Mouse (Mus musculus) adrenal gland, adult 8-10 months (tissue): Measurements from ENCODE around the gene Olfr1249. TPM values are rescaled to one million over a fixed set of nuclear protein-coding genes. Genes with fewer than 3 reads are reported as not detected.
"Not testable (repeated sequence)": the region's sequence is repeated elsewhere in the genome, so short reads cannot be mapped to it uniquely, and the experiment has no call there.

Source experiments
- DNase-seq: peaks from one replicate; pipeline ENCODE4 v3.0.0; 2022
- total RNA-seq, 4 experiments: library from RNA; stranded (reverse); gene quantifications; 2 replicates each; pipeline ENCODE4 v1.2.4; 2022

Gene Olfr1249
- not detected for total RNA-seq

- DNase-seq = no peak
Observed at GRCm38 (mm10) chr2:89634883-89635282, at the start of gene Olfr1249. Gene Olfr1249, minus strand, starts transcription at chr2:89634983.

DNA sequence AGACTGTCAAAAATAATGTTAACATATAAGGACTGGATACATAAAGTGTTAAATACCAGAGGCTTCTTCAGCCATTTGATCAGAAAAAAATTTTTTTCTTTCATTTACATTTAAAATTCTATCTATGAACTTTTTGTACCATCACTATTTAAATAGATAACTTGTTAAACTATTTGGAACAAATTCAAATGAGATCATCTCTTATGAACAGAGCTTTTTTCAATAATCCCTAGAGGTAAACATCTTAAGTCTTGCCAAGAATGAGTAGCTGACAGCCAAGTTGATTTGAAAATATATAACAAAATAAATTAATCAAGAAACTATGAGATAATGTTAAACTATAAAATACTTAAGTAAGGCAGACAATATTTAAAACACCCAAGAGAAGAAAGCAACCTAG, 37.1 kb upstream of the Olfr1249 start, which contains the start of gene Olfr1251:
TSS of gene Olfr1251 (minus strand) at position 101 of the 400 bp plus-strand sequence.
- DNase-seq = no peak

GRCm38 (mm10) chr2:89661367-89661766, 26.6 kb upstream of the Olfr1249 start, which contains the start of gene Olfr1250:
Gene Olfr1250, minus strand, starts transcription at chr2:89661467.
- no peak for DNase-seq

- not testable (repeated sequence) for DNase-seq
Observed at GRCm38 (mm10) chr2:89618145-89618544, 16.6 kb downstream of the Olfr1249 start, which contains the start of gene Olfr1248. Gene Olfr1248, minus strand, starts transcription at chr2:89618245.

DNA sequence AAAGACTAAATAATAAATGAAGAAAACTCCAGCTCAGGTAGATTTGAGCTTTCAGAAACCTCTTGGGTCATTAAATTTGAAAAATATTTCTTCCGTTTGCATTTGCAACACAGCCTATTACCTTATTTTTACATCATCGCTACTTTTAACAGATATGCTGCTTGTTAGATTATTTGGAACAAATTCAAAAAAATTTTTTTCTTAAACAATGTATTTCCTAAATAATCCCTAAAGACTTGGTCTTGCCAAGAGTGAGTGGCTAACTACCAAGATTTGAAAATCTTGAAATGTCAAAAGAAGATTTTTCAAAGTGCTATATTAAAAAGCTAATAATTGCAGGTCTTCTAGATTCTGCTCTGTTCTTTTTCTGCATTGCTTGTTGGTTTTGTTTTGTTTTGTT, 20.8 kb downstream of the Olfr1249 start, which contains the start of gene Olfr1247:
TSS of gene Olfr1247 (minus strand) at position 101 of the 400 bp plus-strand sequence.
- DNase-seq = no peak

- no peak for DNase-seq
Observed at GRCm38 (mm10) chr2:89593057-89593456, 41.7 kb downstream of the Olfr1249 start, which contains the start of gene Olfr1246. Gene Olfr1246, minus strand, starts transcription at chr2:89593157.

Other genes starting within 250 kb of the Olfr1249 start
- gene Olfr1238, start 225.3 kb downstream of the Olfr1249 start, total RNA-seq = not detected
- gene Olfr1239, start 214.6 kb downstream of the Olfr1249 start, total RNA-seq = not detected
- gene Olfr1240, start 192.0 kb downstream of the Olfr1249 start, total RNA-seq = not detected
- not detected for gene Olfr1241, start 147.9 kb downstream of the Olfr1249 start, total RNA-seq
- not detected for gene Olfr1242, start 136.6 kb downstream of the Olfr1249 start, total RNA-seq
- not detected for gene Olfr1243, start 103.5 kb downstream of the Olfr1249 start, total RNA-seq
- gene Olfr1245, start 56.5 kb downstream of the Olfr1249 start, total RNA-seq = not detected
- gene Olfr1246, start 41.8 kb downstream of the Olfr1249 start, total RNA-seq = not detected
- not detected for gene Olfr1247, start 20.9 kb downstream of the Olfr1249 start, total RNA-seq
- gene Olfr1248, start 16.7 kb downstream of the Olfr1249 start, total RNA-seq = not detected
- under 1 TPM in 1 of 4 experiments, not detected in 3; 0.06 TPM for gene Olfr1250, start 26.5 kb upstream of the Olfr1249 start, total RNA-seq
- gene Olfr1251, start 37.0 kb upstream of the Olfr1249 start, total RNA-seq = not detected
- not detected for gene Olfr1252, start 90.0 kb upstream of the Olfr1249 start, total RNA-seq
- not detected for gene Olfr1253, start 122.1 kb upstream of the Olfr1249 start, total RNA-seq
- gene Olfr1254, start 158.6 kb upstream of the Olfr1249 start, total RNA-seq = not detected
- gene Olfr1255, start 177.1 kb upstream of the Olfr1249 start, total RNA-seq = not detected
- gene Olfr1256, start 206.6 kb upstream of the Olfr1249 start, total RNA-seq = not detected
- gene Olfr48, start 213.2 kb upstream of the Olfr1249 start, total RNA-seq = not detected
- not detected for gene Olfr1257, start 243.5 kb upstream of the Olfr1249 start, total RNA-seq